Mouse (Mus musculus) ovary, postnatal 36 days (tissue): ENCODE measurements around the gene Gm11232.

Source experiments
- DNase-seq: peaks from one replicate; pipeline ENCODE4 v3.0.0; 2022; ENCODE audit warnings: low spot score, mixed read lengths

The Gm11232 gene

DNA sequence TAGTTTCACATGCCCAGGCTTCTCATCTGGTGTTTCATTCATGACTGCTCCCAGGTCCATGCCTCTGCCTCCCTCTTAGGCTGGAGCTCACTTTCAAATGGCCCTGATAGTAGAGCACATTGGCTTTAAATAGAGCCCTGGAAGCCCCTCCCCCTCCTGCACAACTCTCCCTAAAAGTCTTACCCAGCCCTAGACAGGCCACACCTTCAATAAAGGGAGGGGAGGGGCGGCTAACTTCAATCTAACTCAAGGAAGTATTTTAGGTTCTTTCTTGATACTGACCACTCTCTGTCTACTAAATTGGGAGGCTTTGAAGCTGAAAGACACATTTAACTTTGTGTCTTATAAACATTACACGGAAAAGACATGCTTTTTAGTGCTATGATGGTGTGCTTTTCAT lies at the start of gene Gm11232:
Gene Gm11232, minus strand, starts transcription at position 101 of the 400 bp plus-strand sequence.
- DNase-seq = no peak

DNA sequence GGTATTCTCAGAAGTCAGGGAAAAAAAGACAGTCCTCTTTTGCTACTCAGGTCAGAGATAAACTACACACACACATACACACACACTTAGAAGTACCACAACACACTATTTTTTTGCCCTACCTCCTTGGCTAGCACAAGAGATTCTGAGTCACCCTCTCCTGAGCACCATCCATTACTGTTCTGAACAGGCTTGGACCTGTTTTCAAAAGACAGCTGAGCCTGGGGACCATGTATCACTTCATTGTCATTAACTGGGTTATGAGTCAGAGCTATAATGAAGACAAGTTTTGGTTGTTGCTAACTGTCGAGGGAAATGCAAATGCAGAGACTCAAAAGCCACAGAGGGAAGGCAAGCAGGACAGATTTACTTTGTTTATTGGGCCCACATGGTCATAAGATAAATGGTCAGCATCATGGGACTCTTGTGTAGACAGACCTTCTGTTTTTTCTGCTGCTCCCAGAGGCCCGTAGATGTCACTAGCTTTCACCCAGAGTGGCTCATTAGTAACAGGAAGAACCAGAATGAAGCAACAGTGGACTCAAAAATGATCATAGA lies 48.3 kb upstream of the Gm11232 start:
- no peak for DNase-seq

DNA sequence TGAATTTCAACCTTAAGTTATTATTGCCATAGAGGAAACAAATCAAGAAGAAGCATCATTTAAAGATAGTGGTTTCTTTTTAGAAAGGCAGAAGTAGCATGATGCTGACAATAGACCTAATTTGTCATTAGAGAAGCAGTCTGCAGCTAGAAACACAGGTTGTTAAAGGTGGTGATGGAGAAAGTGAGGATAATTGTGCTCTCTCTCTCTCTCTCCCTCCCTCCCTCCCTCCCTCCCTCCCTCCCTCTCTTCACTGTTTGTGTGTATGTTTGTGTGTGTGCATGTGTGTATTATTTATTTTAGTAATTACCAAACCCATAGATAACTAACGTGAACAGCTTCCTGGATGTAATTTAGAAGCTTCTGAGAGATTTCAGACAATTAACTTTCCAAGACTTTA lies 7.8 kb upstream of the Gm11232 start:
- DNase-seq = no peak

DNA sequence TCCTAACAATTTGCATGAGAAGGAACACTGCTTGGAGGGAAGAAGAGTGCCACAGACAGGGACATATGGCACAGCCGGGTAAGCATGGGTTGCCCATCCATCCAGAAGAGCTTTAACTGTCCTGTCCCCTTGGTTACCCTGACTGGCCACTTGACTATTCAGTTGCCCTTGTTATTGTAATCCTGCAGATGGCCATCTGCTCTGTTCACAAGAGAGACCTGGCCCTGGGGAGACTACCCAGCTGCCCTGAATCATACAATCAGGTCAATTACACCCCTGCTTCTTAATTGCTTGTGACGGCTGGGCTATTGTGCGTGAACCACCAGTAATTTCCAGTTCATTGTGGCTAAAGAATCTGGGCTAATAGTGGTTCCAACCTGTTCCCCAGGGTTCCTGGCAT lies 7.3 kb upstream of the Gm11232 start:
- DNase-seq = no peak

DNA sequence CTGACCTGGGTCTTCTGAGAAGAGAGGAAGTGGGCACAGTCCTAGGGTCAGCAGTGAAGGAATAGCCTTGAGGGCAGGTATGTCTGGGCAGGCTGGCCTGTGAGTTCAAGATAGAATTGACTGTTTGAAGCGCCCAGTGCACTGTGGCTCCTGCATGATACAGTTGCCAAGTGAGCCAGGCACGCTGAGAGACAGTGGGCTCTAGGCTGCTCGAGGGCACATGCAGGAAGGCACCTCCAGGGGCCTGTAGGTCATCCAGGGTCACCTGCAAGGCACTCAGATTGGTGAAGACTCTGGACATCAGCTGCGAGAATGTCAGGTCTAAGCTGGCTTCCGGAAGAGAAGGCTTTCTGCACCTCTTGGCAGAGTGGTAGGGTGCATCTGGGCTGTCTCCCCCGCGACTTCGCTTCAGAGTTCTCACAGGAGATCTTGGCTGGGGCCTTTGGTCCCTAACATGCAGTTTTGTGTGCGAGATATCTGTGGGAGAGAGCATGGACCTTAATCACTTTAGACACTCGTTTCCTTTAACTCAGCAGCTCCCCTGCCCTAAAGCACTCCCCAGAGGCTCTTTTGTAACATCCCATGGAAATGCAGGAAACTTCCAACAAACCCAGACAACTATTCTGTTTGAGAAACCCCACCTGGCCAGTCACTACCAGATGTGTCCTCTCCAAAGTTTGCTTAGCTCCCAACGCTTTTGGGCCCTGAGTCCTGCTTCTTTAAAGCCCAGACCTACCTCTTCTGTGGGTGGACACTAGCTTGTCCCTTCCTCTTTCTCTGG lies 1.1 kb downstream of the Gm11232 start:
- no peak for DNase-seq

DNA sequence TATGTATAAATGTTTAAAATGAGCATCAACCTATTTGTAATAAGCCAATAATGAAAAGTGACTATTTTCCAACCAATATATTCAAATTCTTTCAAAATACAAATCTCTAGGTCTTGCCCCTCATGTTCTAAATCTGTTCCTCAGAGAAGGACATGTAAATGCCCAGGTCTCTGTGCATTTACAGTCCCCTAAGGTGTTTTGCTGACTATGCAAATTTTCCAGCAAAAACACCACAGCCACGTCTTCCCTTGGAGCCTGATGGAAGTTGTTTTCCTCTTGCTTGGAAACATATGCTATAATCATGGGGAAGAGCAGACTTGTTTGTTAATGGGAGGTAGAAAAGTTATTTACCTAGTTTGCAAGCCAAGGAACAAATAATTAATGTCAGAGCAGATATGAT lies 12.0 kb downstream of the Gm11232 start:
- DNase-seq = no peak

DNA sequence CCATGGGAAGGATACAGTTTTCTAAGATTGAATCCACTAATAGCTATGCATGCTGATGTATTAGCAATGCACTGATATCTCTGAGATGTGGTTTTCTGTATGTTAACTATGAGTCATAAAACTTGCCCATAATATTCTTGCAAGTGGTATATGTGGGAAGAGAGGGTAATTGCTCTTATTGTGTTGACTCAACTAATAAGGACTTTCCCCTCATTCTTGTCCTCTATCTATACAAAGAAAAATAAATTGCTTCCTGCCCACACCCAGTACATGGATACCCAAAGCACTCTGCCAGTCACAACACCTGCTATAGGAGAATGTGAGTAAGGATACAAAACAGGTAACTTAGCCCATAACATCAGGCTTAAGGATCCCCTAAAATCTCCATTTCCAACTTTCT lies 21.2 kb downstream of the Gm11232 start:
- DNase-seq = no peak

DNA sequence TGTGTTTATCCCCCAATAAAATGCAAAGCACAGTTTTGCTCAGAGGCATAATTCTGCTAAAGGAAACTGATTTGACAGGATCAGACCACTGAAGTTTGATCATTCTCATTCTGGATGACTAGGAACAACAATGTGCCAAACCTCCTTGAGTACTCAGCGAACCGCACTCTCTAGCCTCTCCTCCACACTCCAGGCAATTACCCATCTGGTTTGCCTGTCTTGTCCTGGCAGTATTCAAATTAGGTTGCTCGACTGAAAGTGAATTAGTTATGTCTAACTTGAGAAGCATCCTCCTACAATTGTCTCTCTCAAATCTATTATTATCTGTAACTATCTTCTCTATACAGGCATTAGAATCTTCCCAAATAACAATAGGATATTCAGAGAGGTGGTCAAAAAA lies 22.5 kb downstream of the Gm11232 start:
- DNase-seq = no peak

DNA sequence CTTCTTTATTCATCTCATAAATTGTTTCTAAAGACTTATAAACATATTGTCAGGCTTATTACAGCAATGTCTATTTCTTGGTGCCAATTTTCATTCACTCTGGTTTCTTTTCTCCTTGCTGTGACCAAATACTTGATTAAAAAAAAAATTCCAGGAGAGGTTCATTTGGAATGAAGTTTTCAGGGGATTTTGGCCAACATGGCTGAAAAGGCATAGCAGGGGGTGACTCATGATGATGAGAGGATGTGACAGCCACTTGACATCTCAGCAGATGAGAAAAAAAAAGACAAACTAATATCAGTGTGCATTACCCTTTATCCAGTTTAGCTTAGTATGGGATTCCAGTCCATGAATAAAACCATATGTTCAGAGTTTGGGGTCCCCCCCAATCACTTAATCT lies 28.4 kb downstream of the Gm11232 start:
- no peak for DNase-seq

DNA sequence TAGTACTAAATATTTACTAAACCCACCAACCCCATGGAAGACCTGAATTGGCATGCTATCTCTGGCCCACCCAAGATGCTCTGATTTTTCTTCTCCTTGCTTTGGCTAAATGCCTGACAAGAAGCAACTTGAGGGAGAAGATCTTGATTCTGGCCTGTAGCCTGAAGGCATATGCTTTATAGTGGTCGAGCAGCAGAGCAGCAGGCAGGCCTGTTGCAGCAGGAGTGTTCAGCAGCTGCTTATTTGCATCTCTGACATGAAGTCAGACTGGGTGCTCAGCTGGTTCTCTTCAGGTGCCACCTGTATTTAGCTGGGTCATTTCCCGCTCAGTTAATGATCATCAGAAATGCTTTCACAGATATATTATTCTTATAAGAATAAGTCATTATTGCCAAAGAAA lies 30.2 kb downstream of the Gm11232 start:
- no peak for DNase-seq

DNA sequence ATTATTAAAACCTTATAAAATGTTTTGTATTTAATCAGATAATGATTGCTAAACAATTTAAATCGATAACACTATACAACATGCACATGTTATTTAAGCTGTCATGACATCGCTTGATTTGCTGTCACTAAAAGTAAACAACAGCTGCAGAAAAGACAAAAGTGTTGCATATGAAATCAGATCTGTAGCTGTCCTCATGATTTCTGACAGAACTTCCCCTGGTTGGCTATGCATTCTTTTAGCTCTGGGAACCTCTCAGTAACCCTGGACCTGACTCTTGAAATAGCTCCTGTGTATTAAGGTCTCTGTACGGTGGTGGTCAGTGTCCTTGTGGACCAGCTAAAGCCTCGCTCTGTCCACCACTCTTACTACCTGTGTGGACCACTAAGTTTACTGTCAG lies 30.7 kb downstream of the Gm11232 start:
- DNase-seq = no peak

DNA sequence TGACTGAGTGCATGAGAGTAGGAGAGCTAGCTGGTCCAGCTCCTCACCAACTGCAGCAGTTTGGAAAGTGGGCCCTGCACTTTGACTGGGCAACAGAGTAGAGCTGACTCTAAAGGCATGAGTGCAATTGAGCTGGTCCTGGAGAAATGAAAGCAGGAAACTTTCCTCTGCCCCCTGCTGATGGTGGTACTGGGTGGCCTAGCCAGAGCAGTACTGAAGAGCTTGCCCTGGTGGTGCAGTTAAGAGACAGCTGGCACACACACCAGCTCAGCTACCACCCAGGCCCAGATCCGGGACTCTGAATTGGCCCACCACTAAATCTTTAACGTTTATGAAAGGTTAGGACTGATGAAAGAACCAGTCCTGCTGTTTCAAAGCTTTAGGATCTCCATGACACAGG lies 31.9 kb downstream of the Gm11232 start:
- DNase-seq = no peak
